Mouse (Mus musculus) thymus, adult 2 months (tissue): Measurements from ENCODE around the gene Fancg. TPM values are rescaled to one million over a fixed set of nuclear protein-coding genes. Genes with fewer than 3 reads are reported as not detected.

Experiments used
- DNase-seq: peaks from one replicate; pipeline ENCODE4 v3.0.0; 2021
- H3K27ac ChIP-seq: fragments of 200-500 bp; 2 replicates; pipeline ENCODE4 v1.5.1; 2012; ENCODE audit warnings: low read length, control low read depth; ENCODE audit not compliant: control insufficient read depth, insufficient read depth
- H3K27me3 ChIP-seq: fragments of 200-500 bp; 2 replicates; pipeline ENCODE4 v1.6.1; 2012; ENCODE audit warnings: mild to moderate bottlenecking, low read length, moderate library complexity, mixed read lengths; ENCODE audit not compliant: control insufficient read depth, insufficient read depth
- H3K36me3 ChIP-seq: fragments of 200-500 bp; 2 replicates; pipeline ENCODE4 v1.6.1; 2012; ENCODE audit warnings: mild to moderate bottlenecking, low read length, moderate library complexity; ENCODE audit not compliant: control insufficient read depth, insufficient read depth
- H3K4me1 ChIP-seq: fragments of 200-500 bp; replicated peaks from 2 replicates; pipeline ENCODE4 v1.6.1; 2012; ENCODE audit warnings: low read length; ENCODE audit not compliant: control insufficient read depth, insufficient read depth
- H3K4me3 ChIP-seq: fragments of 200-500 bp; 2 replicates; pipeline ENCODE4 v1.5.1; 2012; ENCODE audit warnings: mild to moderate bottlenecking, low read length, control low read depth, moderate library complexity; ENCODE audit not compliant: control insufficient read depth, insufficient read depth
- CTCF ChIP-seq: fragments of 200-500 bp; IDR thresholded peaks from 2 replicates; pipeline ENCODE4 v1.5.1; 2012; ENCODE audit warnings: mild to moderate bottlenecking, control low read depth, low read length, moderate library complexity, borderline replicate concordance; ENCODE audit not compliant: control insufficient read depth, poor library complexity, insufficient read depth; ENCODE audit errors: extremely low read depth
- POLR2A ChIP-seq: fragments of 200-500 bp; IDR thresholded peaks from 2 replicates; pipeline ENCODE4 v1.6.1; 2012; ENCODE audit warnings: mild to moderate bottlenecking, low read length, control low read depth, moderate library complexity; ENCODE audit not compliant: control insufficient read depth, poor library complexity, insufficient read depth; ENCODE audit errors: extremely low read depth
- WGBS: fragments of 180-500 bp; shearing (Covaris S2); methylation state at CpG from one replicate; pipeline ENCODE4 v1.1.7; 2018; 5-methylcytosine and 5-hydroxymethylcytosine counted together
- polyA plus RNA-seq: library from polyadenylated mRNA; depleted of rRNA; stranded (reverse); fragments of >200 nt; gene quantifications from 2 replicates; pipeline ENCODE4 v1.2.3, GENCODE M21; 2012

Gene Fancg
- polyA plus RNA-seq, 1 experiment = 50.0 TPM

DNA sequence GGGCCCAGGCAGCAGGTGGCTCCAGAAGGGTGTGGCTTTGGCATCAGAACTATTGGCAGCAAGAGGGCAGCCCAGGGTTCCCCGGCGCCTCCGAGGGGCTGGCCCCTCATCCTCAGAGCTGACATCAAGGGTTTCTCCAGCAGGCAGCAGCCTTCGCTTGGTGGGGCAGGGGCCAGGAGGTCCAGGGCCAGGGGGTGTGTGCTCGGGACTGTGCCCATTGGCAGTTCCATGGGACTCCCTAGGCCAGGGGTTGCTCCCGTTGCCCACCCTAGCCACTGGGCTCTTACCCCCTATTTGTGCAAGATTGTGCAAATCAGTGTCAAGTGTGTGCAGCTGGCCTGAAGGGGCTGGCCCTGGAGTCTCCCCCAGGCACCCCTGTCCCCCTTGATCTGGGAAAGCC is 25.5 kb upstream of the Fancg start:
- Histone ChIP-seq H3K36me3 (no peaks in the 10 kb centered on the region), H3K4me1 (peaks cover 15% of the 10 kb centered on the region), H3K27ac (no peak overlapping the region), H3K27me3 (no peaks in the 10 kb centered on the region), H3K4me3 (no peak overlapping the region)
- TF ChIP-seq CTCF (no peak), POLR2A (no peak)
- no peak for DNase-seq
- 93% methylated on average over 6 of the region's 6 CpGs for WGBS

DNA sequence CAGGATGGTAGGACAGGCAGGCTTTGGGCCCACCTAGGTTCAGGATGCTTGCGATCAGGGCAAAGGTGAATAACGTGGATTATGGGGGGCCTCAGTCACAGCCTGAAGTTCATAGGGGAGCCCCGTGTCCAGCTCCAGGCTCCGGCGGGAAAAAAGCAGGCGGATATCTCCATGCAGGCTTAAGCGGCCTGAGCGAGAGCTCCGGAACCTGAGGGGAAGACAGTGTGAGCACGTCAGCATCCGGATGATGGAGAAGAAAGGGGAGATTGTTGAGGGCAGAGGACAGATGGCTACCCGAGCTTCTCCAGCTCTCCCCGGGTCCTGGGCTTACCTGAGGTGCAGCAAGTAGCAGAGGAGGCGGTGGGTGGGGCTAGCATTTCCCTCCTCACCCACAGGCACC is 23.2 kb upstream of the Fancg start:
- Histone ChIP-seq H3K27me3 (no peaks in the 10 kb centered on the region), H3K27ac (no peak overlapping the region), H3K4me3 (no peak overlapping the region), H3K4me1 (peaks cover 9% of the 10 kb centered on the region), H3K36me3 (no peaks in the 10 kb centered on the region)
- TF ChIP-seq CTCF (no peak), POLR2A (no peak)
- 98% methylated on average over 14 of the region's 14 CpGs for WGBS
- DNase-seq = no peak

DNA sequence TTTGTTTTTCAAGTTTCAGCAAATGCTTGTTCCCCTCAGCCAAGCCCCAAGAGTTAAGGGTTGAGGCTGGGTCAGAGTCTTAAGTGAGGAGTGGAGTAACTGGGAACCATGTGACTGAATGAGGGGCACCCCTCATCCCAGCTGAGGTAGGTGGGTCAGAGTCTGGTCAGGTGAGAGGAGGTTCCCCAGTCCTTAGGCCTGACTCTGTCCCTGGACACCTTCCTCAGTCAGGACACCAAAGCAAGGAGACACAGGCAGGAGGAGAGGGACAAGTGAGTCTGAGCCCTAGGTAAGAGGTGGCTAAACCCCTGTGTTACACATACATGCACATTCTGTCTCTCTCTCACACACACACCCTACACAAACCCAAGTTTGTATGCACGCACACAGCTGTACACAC is 22.2 kb upstream of the Fancg start:
- no peak for DNase-seq
- 100% methylated on average over 1 of the region's 1 CpGs for WGBS
- Histone ChIP-seq H3K27ac (no peak overlapping the region), H3K36me3 (no peaks in the 10 kb centered on the region), H3K4me3 (no peak overlapping the region), H3K4me1 (peaks cover 9% of the 10 kb centered on the region), H3K27me3 (no peaks in the 10 kb centered on the region)
- TF ChIP-seq CTCF = no peak
- no peak for TF ChIP-seq POLR2A

DNA sequence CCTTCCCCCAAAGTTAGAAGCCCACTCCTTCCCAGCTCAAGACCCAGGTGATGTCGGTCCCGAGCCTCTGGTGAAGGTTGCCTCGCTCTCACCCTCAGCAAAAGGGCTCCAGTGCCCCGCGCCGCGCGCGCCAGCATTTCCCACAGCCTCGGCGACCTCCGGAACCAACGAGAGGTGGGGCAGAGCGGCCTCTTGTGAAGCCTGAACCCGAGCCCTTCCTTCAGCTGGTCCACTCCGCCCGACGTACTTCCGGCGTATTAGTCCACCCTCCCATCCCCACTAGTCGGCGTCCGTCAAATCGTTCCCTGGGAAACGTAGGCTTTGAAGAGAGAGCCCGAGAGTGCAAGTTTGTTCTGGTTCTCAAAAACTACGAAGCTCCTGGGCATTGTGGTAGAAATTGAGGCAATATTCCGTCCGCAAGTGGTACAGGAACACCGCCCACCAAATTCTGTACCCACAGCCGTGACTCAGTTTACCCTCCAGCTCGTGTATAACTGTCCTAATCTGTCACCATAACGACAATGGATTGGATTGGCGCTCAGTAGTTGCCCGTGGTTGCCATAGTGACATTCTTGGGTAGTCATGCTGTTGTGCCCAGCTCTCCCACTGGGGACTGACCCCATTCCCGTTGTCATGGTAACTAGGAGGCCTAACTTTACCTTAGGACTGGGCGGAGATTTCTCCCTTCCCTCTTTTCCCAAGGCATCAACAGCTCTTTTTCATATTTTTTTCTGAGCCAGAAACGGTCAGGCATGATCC is 21.1 kb upstream of the Fancg start, which contains the start of gene Stoml2:
Gene Stoml2 (minus strand): TSS at position 474 of the 759 bp plus-strand sequence.
- Histone ChIP-seq H3K27me3 (no peaks in the 10 kb centered on the region), H3K36me3 (no peaks in the 10 kb centered on the region), H3K4me3 (peak within 1 kb of the TSS; percentile 69), H3K4me1 (peaks cover 9% of the 10 kb centered on the region), H3K27ac (peak within 1 kb of the TSS; percentile 62; the same call in 1 of the 2 replicates)
- 3% methylated on average over 38 of the region's 38 CpGs for WGBS
- peak; percentile 94 for DNase-seq
- TF ChIP-seq POLR2A (peak; percentile 71), CTCF (peak; percentile 40; the same call in 1 of the 2 replicates)

DNA sequence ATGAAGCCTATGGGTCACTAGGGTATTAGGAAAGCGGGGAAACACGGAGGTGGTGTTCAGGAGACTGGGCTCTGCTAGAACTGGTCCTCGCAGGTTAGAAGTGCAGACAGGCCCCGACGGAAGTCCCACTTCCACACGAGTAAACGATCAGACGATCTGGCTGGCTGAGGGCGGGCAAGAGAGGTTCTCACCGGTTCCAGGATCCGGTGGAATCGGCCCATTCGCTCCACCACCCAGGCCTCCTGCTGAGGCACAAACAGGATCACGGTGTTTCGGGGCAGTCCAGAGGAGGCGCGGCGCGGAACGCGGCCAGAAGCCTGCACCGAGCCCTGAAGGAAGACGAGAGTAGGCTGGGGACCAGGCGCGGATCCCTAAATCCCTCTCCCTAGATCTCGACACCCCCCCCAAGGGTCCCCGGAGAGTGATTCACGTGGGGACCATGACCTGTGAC is 20.5 kb upstream of the Fancg start:
- H3K27ac ChIP-seq = peak overlapping the region; percentile 62; the same call in 1 of the 2 replicates
- peak overlapping the region; percentile 69 for H3K4me3 ChIP-seq
- H3K36me3 ChIP-seq = no peaks in the 10 kb centered on the region
- 3% methylated on average over 28 of the region's 28 CpGs for WGBS
- H3K27me3 ChIP-seq = no peaks in the 10 kb centered on the region
- TF ChIP-seq CTCF = no peak
- no peak for DNase-seq
- peaks cover 9% of the 10 kb centered on the region for H3K4me1 ChIP-seq

DNA sequence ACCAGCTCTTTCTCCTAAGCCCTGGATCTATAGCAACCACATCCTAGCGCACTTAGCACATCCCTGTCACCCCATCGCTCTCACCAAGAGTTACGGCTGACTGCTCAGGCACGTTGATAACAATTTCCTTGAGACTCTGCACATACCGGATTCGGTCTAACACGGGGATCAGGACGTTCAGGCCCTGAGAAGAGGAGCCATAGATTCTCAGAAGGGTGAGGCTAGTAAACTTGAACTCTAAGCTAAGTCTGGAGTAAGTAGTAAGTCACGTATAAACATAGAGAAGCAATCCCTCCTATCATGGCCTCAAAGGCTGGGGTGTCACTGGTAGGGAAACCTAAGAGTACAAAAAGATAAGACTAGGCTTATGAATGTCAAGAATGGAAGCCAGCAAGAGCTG is 20.0 kb upstream of the Fancg start:
- DNase-seq = no peak
- WGBS = 85% methylated on average over 9 of the region's 9 CpGs
- peak overlapping the region; percentile 69; the same call in 1 of the 2 replicates for H3K4me3 ChIP-seq
- peaks cover 9% of the 10 kb centered on the region for H3K4me1 ChIP-seq
- no peaks in the 10 kb centered on the region for H3K36me3 ChIP-seq
- H3K27me3 ChIP-seq = no peaks in the 10 kb centered on the region
- TF ChIP-seq POLR2A (no peak), CTCF (no peak)
- no peak overlapping the region; the same call in 1 of the 2 replicates for H3K27ac ChIP-seq
